Mouse (Mus musculus) kidney, adult 2 months (tissue): Measurements from ENCODE around the gene Wdr59. TPM values are rescaled to one million over a fixed set of nuclear protein-coding genes. Genes with fewer than 3 reads are reported as not detected.

Experiments used
- DNase-seq: peaks from one replicate; pipeline ENCODE4 v3.0.0; 2021
- H3K27ac ChIP-seq: fragments of 200-500 bp; 2 replicates; pipeline ENCODE4 v1.5.1; 2012; ENCODE audit warnings: low read depth, low read length, control low read depth, inconsistent platforms; ENCODE audit not compliant: insufficient read depth
- H3K27me3 ChIP-seq: fragments of 200-500 bp; replicated peaks from 2 replicates; pipeline ENCODE4 v1.6.1; 2012; ENCODE audit warnings: mild to moderate bottlenecking, moderate library complexity, low read length, inconsistent platforms; ENCODE audit not compliant: control insufficient read depth, insufficient read depth
- H3K36me3 ChIP-seq: fragments of 200-500 bp; 2 replicates; pipeline ENCODE4 v1.6.1; 2012; ENCODE audit warnings: mild to moderate bottlenecking, moderate library complexity, low read length, inconsistent platforms; ENCODE audit not compliant: control insufficient read depth, insufficient read depth
- H3K4me1 ChIP-seq: fragments of 200-500 bp; 2 replicates; pipeline ENCODE4 v1.6.1; 2011; ENCODE audit warnings: low read length; ENCODE audit not compliant: control insufficient read depth, insufficient read depth
- H3K4me3 ChIP-seq: fragments of 200-500 bp; 2 replicates; pipeline ENCODE4 v1.5.1; 2011; ENCODE audit warnings: mild to moderate bottlenecking, low read depth, low read length, control low read depth; ENCODE audit not compliant: insufficient read depth
- CTCF ChIP-seq: fragments of 200-500 bp; conservative IDR thresholded peaks from 2 replicates; pipeline ENCODE4 v1.5.1; 2011; ENCODE audit warnings: low read depth, mild to moderate bottlenecking, control low read depth, low read length, moderate library complexity, mixed read lengths; ENCODE audit not compliant: insufficient read depth, insufficient read length
- POLR2A ChIP-seq: fragments of 200-500 bp; IDR thresholded peaks from one replicate; pipeline ENCODE4 v1.6.1; 2011; ENCODE audit warnings: low read depth, low read length, control low read depth
- WGBS: fragments of 180-500 bp; shearing (Covaris S2); methylation state at CpG from one replicate; pipeline ENCODE4 v1.1.7; 2018; 5-methylcytosine and 5-hydroxymethylcytosine counted together
- polyA plus RNA-seq: library from polyadenylated mRNA; depleted of rRNA; stranded (reverse); fragments of >200 nt; gene quantifications from 2 replicates; pipeline ENCODE4 v1.2.3, GENCODE M21; 2012

Wdr59 gene
- polyA plus RNA-seq, 1 experiment: 6.9 TPM

GRCm38 (mm10) chr8:111469013-111469412, 52.9 kb downstream of the Wdr59 start:
- TF ChIP-seq POLR2A: no peak
- no peak for TF ChIP-seq CTCF
- Histone ChIP-seq H3K4me1 (peaks cover 6% of the 10 kb centered on the region; the same call in 1 of the 2 replicates), H3K27me3 (no peaks in the 10 kb centered on the region), H3K27ac (peak overlapping the region; percentile 35; the same call in 1 of the 2 replicates), H3K36me3 (no peaks in the 10 kb centered on the region; the same call in 1 of the 2 replicates), H3K4me3 (no peak overlapping the region)
- DNase-seq: peak; percentile 86
- 28% methylated on average over 6 of the region's 6 CpGs for WGBS

GRCm38 (mm10) chr8:111465341-111465740, 56.6 kb downstream of the Wdr59 start:
- Histone ChIP-seq H3K36me3 (peaks cover 1% of the 10 kb centered on the region), H3K4me3 (no peak overlapping the region), H3K27ac (no peak overlapping the region), H3K27me3 (no peaks in the 10 kb centered on the region), H3K4me1 (peaks cover 6% of the 10 kb centered on the region; the same call in 1 of the 2 replicates)
- no peak for DNase-seq
- TF ChIP-seq POLR2A (no peak), CTCF (peak; percentile 29; the same call in 1 of the 2 replicates)
- WGBS: 93% methylated on average over 1 of the region's 1 CpGs

DNA sequence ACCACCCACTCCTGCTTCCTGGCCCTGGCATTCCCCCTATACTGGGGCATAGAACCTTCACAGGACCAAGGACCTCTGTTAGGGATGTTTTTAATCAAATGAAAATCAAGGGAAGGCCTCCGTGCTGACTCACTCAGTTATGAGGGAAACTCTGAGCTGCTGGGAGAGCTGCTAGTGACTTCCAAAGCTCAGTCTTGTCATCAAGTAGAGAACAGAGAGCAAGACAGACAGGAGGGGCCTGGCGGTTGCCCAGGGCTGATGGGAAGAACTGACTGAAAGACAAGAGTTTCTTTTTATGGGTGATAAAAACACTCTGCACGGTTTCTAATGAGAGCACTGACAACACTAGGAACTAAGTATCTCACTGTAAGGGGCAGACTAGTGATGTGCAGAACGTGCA, 57.4 kb downstream of the Wdr59 start:
- TF ChIP-seq CTCF (no peak), POLR2A (no peak)
- H3K4me1 ChIP-seq: peaks cover 4% of the 10 kb centered on the region; the same call in 1 of the 2 replicates
- WGBS: 87% methylated on average over 4 of the region's 4 CpGs
- no peak for DNase-seq
- H3K36me3 ChIP-seq: peaks cover 1% of the 10 kb centered on the region
- no peak overlapping the region for H3K4me3 ChIP-seq
- H3K27ac ChIP-seq: no peak overlapping the region
- H3K27me3 ChIP-seq: no peaks in the 10 kb centered on the region

GRCm38 (mm10) chr8:111449671-111450070, 72.2 kb downstream of the Wdr59 start:
- Histone ChIP-seq H3K4me3 (no peak overlapping the region), H3K27ac (peak overlapping the region; percentile 8; the same call in 1 of the 2 replicates), H3K36me3 (no peaks in the 10 kb centered on the region), H3K4me1 (0 out of 2 replicates have a peak, but pooled peaks cover 1% of the 10 kb centered on the region), H3K27me3 (no peaks in the 10 kb centered on the region)
- peak; percentile 69 for DNase-seq
- WGBS: 37% methylated on average over 4 of the region's 4 CpGs
- TF ChIP-seq POLR2A (no peak), CTCF (no peak)

DNA sequence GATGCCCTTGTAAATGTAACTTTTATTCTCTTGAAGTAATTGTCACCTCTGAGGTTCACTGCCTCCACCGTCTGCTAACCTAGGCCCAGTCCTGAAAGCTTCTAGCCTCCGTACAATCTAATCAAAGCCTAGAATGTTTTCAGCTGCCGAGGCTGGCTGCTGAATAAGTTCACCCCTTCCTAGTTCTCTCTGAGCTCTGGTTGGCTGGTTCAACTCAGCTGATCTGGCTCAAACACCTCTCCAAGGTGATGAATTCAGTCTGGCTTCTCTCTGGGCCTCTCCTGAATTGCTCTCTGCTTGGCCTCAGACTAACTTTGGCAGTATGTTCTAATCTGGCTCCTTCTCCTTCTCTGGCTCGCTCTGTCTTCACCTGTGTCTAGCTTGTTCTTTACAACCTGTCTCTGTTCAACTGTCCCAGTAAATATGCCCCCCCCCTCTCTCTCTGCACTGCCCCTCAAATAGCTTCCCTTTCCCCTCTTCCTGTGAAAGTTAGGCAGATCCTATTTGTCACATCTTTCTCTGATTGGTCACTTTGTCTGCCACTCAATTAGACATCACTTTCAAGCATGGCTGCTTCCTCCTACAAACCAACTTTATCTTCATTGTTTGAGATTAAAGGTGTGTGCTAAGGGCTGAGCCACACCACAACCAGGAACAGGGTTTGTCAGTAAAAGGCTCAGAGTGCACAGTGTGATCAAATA, 75.8 kb downstream of the Wdr59 start:
- H3K36me3 ChIP-seq: no peaks in the 10 kb centered on the region
- no peak for DNase-seq
- H3K4me3 ChIP-seq: no peak overlapping the region
- WGBS: 83% methylated on average over 4 of the region's 4 CpGs
- peaks cover 7% of the 10 kb centered on the region; the same call in 1 of the 2 replicates for H3K4me1 ChIP-seq
- TF ChIP-seq CTCF (no peak), POLR2A (no peak)
- no peaks in the 10 kb centered on the region for H3K27me3 ChIP-seq
- no peak overlapping the region for H3K27ac ChIP-seq

- WGBS: 94% methylated on average over 18 of the region's 18 CpGs
- TF ChIP-seq POLR2A (no peak), CTCF (no peak)
- DNase-seq: no peak
Measured at GRCm38 (mm10) chr8:111445558-111445957, 76.3 kb downstream of the Wdr59 start.

DNA sequence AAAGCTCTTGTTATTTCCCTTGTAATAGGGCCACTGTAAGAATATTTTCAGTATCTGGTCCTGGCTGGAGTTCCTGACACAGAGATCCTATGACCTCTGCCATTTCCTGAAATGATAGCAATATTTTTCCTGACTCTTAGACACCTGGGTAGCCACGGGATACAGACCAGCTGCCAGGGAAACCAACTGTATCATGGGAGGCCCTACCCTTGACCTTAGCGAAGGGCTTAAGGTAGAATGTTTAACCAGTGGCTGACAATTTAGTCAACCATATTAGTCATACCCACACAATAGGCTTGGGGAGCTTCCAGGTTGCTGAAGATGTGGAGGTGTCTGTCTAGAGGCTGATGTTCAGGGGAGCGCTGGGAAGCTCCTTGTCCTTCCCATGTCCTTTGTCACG, 77.6 kb downstream of the Wdr59 start:
- H3K27me3 ChIP-seq: no peaks in the 10 kb centered on the region

More at GRCm38 (mm10) chr8:111445558-111445957, 76.3 kb downstream of the Wdr59 start:
- H3K4me3 ChIP-seq: no peak overlapping the region
- H3K4me1 ChIP-seq: peaks cover 7% of the 10 kb centered on the region; the same call in 1 of the 2 replicates
- H3K27me3 ChIP-seq: no peaks in the 10 kb centered on the region
- no peaks in the 10 kb centered on the region for H3K36me3 ChIP-seq
- no peak overlapping the region for H3K27ac ChIP-seq

More for the DNA sequence above, 77.6 kb downstream of the Wdr59 start:
- Histone ChIP-seq H3K27ac (no peak overlapping the region), H3K36me3 (no peaks in the 10 kb centered on the region), H3K4me3 (no peak overlapping the region), H3K4me1 (peaks cover 7% of the 10 kb centered on the region; the same call in 1 of the 2 replicates)
- DNase-seq: peak; percentile 85
- TF ChIP-seq CTCF (no peak), POLR2A (no peak)
- WGBS: 44% methylated on average over 4 of the region's 4 CpGs
